Mouse (Mus musculus) A20 (cell line): ENCODE measurements around the gene Map1lc3b.
"Not testable (repeated sequence)": the region's sequence is repeated elsewhere in the genome, so short reads cannot be mapped to it uniquely, and the experiment has no call there.

Source experiments
- DNase-seq: peaks from one replicate; pipeline ENCODE4 v3.0.0-alpha.2; 2011; ENCODE audit warnings: low read depth, low spot score

Gene Map1lc3b

GRCm38 (mm10) chr8:121572121-121572520 is 18.0 kb upstream of the Map1lc3b start:
- DNase-seq, result no peak

GRCm38 (mm10) chr8:121573275-121573674 is 16.9 kb upstream of the Map1lc3b start:
- DNase-seq, result no peak

- no peak for DNase-seq
Observed at GRCm38 (mm10) chr8:121575661-121576060, 14.5 kb upstream of the Map1lc3b start.

- DNase-seq, result peak; percentile 55
Observed at GRCm38 (mm10) chr8:121577751-121578675, 12.1 kb upstream of the Map1lc3b start.

- DNase-seq, result peak; percentile 97
Observed at GRCm38 (mm10) chr8:121578676-121579451, 11.3 kb upstream of the Map1lc3b start, which contains the start of gene Fbxo31. Fbxo31 (minus strand) TSS chr8:121578806.

GRCm38 (mm10) chr8:121580465-121580864 is 9.7 kb upstream of the Map1lc3b start:
- DNase-seq, result peak; percentile 91

GRCm38 (mm10) chr8:121583653-121584052 is 6.5 kb upstream of the Map1lc3b start:
- DNase-seq, result no peak

- DNase-seq, result peak; percentile 50
Observed at GRCm38 (mm10) chr8:121584730-121585129, 5.4 kb upstream of the Map1lc3b start.

GRCm38 (mm10) chr8:121585159-121585825 is 4.9 kb upstream of the Map1lc3b start:
- peak; percentile 100 for DNase-seq

- no peak for DNase-seq
Observed at GRCm38 (mm10) chr8:121588750-121589149, 1.4 kb upstream of the Map1lc3b start.

GRCm38 (mm10) chr8:121589205-121589726 is 895 bp upstream of the Map1lc3b start:
- no peak for DNase-seq

GRCm38 (mm10) chr8:121591178-121592066 is 1.3 kb downstream of the Map1lc3b start:
- peak; percentile 74 for DNase-seq

- DNase-seq, result no peak
Observed at GRCm38 (mm10) chr8:121593293-121593692, 3.1 kb downstream of the Map1lc3b start.

- DNase-seq, result no peak
Observed at GRCm38 (mm10) chr8:121593983-121594382, 3.8 kb downstream of the Map1lc3b start.

- DNase-seq, result not testable (repeated sequence)
Observed at GRCm38 (mm10) chr8:121597492-121597891, 7.3 kb downstream of the Map1lc3b start.

- DNase-seq, result no peak
Observed at GRCm38 (mm10) chr8:121598190-121598589, 8.0 kb downstream of the Map1lc3b start.

GRCm38 (mm10) chr8:121598892-121599291 is 8.7 kb downstream of the Map1lc3b start:
- DNase-seq, result peak; percentile 74

GRCm38 (mm10) chr8:121599842-121600241 is 9.7 kb downstream of the Map1lc3b start:
- DNase-seq, result no peak

GRCm38 (mm10) chr8:121602411-121602810 is 12.2 kb downstream of the Map1lc3b start:
- no peak for DNase-seq

- peak; percentile 74 for DNase-seq
Observed at GRCm38 (mm10) chr8:121602860-121603259, 12.7 kb downstream of the Map1lc3b start.
